Mouse (Mus musculus) retina, postnatal 1 day (tissue): ENCODE measurements around the gene Ric1.
"Not testable (repeated sequence)": the region's sequence is repeated elsewhere in the genome, so short reads cannot be mapped to it uniquely, and the experiment has no call there.

ENCODE experiments used
- DNase-seq: peaks from one replicate; pipeline ENCODE4 v3.0.0-alpha.2; 2012

Gene Ric1

DNA sequence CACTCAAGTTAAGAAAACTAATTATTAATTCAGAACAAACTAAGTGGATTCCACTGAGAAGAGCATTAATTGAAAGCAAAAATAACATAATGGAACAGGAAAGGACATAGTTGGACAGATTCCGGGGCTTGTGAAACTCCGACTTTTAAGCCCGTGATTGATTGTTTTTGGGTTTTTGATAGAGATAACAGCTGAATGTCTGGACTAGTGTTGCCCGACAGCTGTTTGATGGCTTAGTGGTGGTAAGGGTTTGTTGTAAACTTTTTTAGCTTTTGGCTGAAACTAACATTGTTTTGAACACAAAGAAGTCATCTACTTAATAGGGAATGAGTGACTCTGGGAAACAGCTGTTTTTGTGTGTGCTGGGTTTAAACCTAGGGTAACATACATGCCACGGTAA is 11.9 kb downstream of the Ric1 start:
- DNase-seq, result no peak

- no peak for DNase-seq
These were observed 20.3 kb downstream of the Ric1 start for GRCm38 (mm10) chr19:29542256-29542970.

DNA sequence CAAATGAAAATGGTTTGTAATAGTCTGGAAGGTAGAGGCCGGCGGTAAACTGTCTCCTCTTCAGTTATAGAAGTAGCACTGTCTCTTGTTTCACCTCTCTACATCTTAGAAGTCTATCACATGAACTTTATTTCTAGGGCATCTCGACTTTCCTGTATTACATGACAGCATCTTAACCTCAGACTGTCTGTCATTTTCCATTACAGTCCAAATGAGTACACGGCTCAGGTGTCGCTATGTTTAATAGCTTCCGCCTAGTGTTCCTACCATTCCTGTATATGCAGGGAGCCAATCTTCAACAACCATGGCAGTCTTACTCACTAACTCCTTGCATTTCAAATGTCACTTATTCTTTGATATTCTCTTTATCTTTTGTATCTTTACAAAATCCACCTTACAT is 21.9 kb downstream of the Ric1 start:
- DNase-seq, result no peak

GRCm38 (mm10) chr19:29550618-29551017 is 28.5 kb downstream of the Ric1 start:
- no peak for DNase-seq

DNA sequence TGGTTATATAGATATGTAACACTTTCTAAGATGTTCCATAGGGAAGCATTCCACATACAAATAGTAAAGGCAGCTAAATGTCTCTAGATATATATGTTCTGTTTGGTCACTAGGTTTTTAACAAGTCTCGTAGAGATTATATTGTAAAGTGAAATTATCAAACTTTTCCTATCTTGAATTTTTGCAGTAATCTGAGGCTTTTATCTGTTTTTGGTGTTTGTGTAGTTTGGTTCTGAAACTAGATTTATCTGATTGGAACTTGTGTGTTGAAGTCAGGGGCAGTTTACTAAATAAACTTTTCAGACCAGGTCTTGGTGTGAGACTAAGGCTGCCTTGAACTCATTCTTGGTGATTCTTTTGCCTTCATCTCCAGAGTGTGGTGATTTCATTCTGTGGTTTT is 29.0 kb downstream of the Ric1 start:
- DNase-seq, result no peak

- DNase-seq, result not testable (repeated sequence)
These were observed 29.9 kb downstream of the Ric1 start for GRCm38 (mm10) chr19:29551980-29552379.

DNA sequence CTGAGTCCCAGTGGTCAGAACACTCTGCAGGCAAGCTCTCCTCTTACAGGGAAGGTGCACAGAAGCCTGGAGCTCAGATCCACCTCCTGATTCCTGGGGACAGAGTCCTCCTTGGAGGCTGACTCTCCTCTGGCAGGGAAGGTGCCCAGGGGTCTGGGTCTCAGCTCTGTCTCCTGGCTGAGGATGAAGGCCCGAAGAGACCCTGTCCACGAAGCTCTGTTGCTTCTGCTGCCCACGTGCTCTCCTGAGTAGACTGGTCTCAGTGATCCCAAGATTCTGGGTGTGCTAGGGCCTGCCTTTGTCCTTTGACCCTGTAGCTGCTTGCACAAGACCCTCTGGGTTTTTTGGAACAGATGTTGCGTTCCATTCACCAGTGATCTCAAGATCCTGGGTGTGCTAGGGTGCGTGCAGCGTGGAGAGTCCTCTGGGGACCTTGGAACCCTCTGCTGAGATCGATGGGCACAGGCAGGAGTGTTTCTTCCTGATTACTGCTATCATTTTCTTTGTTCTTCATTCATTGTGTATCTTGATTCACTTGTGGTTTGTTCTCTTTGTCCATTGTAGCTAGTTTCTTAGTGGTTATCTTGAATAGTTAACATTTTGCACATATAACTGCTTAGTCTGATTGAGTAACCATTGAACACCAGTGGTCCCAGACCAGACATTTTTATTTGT is 35.2 kb downstream of the Ric1 start:
- DNase-seq, result not testable (repeated sequence)

GRCm38 (mm10) chr19:29562166-29562565 is 40.1 kb downstream of the Ric1 start:
- DNase-seq, result no peak

GRCm38 (mm10) chr19:29562603-29563002 is 40.5 kb downstream of the Ric1 start:
- DNase-seq, result no peak

GRCm38 (mm10) chr19:29563258-29563779 is 41.2 kb downstream of the Ric1 start:
- peak; percentile 77 for DNase-seq

DNA sequence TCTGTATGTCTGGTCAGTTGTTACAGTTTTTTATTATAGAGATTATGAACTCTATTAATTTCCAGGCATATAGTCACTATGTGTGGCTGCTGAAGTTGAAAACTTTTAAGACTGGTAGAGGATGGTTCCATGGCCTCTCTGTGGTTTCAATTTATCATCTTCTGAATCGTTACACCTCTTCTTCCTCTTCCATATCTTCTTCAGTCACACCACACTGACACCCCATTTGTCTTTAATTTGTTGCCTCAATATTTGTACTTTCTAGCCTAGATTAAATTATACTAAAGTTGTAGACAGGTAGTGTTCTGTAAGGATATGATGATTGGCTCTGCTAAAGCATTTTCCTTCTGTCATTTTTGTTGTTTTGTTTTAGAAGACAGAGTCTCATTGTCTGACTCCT is 44.4 kb downstream of the Ric1 start:
- DNase-seq, result no peak

DNA sequence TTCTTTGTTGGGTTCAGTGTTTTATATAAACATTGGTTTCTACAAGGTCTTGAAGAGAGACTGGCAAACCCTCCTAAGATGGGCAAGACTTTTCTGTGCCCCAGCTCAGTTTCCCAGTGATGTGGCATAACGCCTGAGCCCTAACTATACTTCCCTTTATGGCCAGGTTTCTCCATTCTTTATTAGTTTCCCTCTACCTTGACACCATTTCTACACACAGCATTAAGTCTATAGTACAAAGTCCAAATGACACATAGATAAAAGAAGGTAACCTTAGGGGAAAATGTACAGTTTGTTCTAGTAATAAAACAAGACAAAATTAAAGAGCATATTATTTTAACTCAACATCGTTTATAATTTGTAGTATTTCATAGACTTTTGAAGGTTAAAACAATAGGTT is 60.4 kb downstream of the Ric1 start:
- no peak for DNase-seq

DNA sequence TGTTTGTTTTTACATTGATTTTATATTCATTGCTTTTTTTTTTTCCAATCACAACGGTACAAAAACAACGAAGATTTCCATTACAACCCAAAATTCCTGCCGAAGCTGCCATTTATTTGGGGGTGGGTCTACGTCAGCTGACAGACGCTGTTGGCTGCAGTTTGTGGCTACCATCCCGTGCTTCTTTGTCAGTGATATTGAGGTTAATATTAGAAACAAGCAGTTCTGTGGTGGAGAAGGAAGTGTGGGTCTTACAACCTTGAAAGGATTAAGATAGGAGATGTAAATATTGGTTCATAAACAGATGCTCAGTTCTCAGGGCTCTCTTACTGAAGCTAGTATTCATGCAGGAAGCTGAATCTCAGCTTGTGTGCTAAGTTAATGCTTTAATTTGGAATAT is 61.7 kb downstream of the Ric1 start:
- DNase-seq, result no peak

- DNase-seq, result not testable (repeated sequence)
These were observed 71.7 kb downstream of the Ric1 start for GRCm38 (mm10) chr19:29593783-29594182.

GRCm38 (mm10) chr19:29596276-29596675 is 74.2 kb downstream of the Ric1 start:
- no peak for DNase-seq

- DNase-seq, result no peak
These were observed 74.9 kb downstream of the Ric1 start for GRCm38 (mm10) chr19:29596985-29597384.

DNA sequence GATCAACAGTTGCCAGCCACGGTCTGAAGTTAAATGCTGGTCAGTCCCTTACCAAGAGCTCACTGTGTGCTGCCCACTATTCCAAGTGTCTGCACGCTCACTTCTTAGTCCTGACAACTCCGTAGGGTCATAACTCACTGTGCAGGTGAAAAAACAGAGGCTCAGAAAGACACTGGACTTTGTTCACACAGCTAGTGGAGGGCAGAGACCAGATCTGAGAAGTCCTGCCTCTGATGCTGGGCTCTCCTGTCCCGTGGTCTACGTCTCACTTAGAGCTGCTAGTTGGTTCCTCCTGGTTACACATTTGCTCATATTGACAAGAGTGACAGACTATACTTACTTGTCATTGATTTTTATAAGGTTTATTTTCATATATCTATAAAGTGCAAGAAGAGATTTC is 76.9 kb downstream of the Ric1 start:
- no peak for DNase-seq

- no peak for DNase-seq
These were observed 81.7 kb downstream of the Ric1 start for GRCm38 (mm10) chr19:29603548-29604353.

DNA sequence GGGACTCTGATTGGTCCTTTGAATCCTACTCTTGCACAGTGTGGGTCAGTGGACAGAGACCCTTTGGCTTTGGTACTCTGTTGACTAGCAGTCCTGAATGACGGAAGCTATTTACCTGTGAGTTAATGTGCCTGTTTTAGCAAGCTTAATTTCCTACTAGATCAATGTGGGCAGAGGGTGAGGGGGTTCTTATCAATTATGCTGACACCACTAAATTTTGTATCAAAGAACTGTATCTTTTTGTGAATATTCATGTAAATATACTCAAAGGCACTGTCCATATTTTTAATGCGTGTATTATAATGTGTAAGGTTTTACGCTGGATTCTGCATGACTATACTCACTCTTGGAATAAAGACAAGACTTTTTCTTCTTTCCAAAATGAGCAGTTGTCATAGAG is 82.6 kb downstream of the Ric1 start:
- DNase-seq, result no peak

DNA sequence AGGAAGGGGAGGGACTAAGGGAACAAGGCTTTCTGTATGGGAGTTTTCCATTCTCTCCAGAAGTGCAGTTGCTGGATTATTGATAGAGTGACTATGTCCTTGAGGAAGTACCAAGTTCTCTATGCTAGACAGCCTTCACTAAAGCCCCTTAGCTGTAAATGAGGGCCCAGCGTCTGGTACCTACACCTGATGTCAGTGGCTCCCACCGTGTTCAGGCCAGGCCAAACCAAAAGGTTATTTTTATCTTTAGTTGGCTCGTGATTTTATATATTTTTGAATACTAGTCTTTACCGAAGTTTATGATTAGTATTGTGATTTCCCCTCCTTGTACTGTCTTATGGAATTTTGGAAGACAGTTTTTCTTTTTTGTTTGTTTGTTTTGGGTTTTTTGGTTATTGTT is 85.4 kb downstream of the Ric1 start:
- no peak for DNase-seq

DNA sequence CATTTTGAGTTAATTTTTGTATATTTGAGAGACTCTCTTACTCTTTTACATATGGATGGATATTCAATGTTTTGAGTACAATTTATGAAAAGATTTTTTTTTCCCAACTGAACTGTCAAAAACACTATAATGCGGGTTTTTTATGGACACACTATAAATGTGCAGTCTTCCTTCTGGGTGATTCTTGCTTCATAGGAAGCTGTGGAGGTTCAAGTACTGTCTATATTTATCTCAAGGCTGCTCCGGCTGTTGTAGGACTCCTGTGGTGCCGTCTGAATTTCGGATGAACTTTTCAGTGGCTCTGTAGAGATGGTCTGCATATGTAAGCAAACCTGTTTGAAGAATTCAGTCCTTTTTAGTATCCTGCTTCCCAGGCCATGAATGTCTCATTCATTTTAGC is 86.1 kb downstream of the Ric1 start:
- no peak for DNase-seq

DNA sequence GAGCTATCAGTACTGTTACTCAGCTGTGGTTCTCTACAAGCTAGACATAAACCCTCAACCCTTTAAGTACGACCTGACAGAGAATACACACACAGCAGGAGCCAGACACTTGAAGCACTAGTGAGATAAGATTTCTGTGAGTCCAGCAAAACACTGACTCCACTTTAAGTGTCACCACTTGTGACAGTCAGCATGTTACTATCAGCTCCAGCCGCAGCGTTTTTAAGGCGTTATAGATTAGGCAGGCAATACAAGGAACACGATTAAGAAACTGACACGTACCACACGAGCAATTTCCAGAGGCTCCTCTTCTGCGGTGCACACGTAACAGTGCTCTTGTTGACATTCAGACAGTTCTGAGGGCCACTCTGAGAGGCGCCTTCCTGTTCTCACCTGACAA is 88.8 kb downstream of the Ric1 start:
- no peak for DNase-seq

DNA sequence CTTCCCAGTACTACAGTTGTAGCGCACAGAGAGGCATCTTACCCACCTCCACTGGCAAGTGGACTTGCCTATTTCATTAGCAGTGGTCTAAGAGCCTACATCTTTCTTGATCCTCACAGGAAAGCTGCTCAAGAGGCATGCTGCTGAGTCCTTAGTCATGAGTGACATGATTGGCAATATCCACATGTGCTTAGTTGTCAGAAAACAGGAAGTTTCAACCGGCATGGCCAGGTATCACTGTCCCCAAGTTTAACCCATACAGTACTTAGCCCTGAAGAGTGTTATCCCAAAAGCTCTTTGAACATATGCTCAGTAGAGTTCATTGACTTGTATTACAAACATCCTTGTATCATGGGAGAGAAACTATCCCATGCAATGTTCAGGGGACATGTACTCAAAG is 90.0 kb downstream of the Ric1 start:
- DNase-seq, result no peak

- DNase-seq, result no peak
These were observed 119.0 kb downstream of the Ric1 start for GRCm38 (mm10) chr19:29641055-29641454.
